Mouse (Mus musculus) heart, postnatal 10 days (tissue): Measurements from ENCODE around the gene Mrgprx2. TPM values are rescaled to one million over a fixed set of nuclear protein-coding genes. Genes with fewer than 3 reads are reported as not detected.
"Not testable (repeated sequence)": the region's sequence is repeated elsewhere in the genome, so short reads cannot be mapped to it uniquely, and the experiment has no call there.

Experiments used
- DNase-seq, 2 experiments: peaks; one replicate each; pipeline ENCODE4 v3.0.0; 2021
- intact Hi-C: fragments of 180-260 bp; cut with DNase I; formaldehyde crosslinking; loops from one replicate; pipeline ENCODE4 v1.15.1; 2025
- total RNA-seq, 2 experiments: library from RNA; stranded (reverse); gene quantifications; 2 replicates each; pipeline ENCODE4 v1.2.3; 2021

Gene Mrgprx2
- total RNA-seq, result not detected

DNA sequence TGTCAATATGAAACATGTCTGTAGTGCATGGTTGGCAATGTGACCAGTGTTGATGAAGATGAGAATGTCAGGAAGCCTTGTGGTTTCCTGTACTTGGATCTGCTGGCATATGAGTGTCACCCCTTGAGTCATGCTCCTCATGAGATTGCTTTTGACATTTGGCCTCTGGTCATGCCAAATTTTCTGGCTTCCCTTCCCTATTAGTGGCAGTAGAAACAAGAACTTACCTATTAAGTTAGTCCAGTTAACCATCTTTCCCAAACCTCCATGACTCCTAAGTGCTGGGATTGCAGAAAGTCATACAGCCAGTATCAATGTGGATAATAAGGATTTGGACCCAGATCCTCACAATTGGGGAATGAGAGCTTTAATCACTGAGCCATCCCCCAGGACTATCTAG is at the start of gene Mrgprx2:
Gene Mrgprx2, minus strand, starts transcription at position 101 of the 400 bp plus-strand sequence.
- DNase-seq, result no peak
- intact Hi-C loops, result no loop called here

DNA sequence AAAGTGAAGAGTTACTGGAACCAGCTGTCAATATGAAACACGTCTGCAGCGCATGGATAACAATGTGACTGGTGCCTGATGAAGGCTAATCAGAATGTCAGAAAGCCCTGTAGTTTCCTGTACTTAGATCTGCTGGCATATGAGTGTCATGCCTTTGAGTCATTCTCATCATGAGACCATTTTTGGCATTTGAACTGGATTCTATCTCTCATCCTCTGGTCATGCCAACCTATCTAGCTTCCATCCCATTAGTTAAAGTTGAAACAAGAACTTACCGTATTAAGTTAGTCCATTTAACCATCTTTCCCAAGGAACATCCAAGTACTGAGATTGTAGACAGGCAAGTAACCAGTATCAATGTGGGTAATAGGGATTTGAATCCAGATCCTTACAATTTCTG is 42.9 kb downstream of the Mrgprx2 start, which contains the start of gene Mrgprb1:
Gene Mrgprb1, minus strand, starts transcription at position 101 of the 400 bp plus-strand sequence.
- no peak for DNase-seq
- intact Hi-C loops, result no loop called here

DNA sequence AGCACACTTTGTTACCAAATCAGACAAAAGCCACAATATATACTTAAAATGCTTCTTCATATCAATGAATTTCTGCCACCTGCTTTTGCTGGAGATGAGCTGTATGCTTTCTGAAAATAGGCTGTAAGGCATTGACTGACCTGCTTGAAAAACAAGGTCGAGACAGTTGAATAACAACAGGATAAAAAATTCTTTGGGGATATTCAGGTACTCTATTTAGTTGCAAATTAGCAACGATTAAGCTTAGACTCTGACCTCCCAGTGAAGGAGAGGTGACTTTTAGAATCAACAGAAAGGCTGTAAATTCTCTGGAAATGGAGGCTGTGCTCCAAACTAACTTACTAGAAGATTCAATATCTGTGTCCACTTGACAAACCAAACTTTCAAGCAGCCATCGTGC is 62.5 kb downstream of the Mrgprx2 start:
- no peak for DNase-seq
- intact Hi-C loops, result no loop called here

DNA sequence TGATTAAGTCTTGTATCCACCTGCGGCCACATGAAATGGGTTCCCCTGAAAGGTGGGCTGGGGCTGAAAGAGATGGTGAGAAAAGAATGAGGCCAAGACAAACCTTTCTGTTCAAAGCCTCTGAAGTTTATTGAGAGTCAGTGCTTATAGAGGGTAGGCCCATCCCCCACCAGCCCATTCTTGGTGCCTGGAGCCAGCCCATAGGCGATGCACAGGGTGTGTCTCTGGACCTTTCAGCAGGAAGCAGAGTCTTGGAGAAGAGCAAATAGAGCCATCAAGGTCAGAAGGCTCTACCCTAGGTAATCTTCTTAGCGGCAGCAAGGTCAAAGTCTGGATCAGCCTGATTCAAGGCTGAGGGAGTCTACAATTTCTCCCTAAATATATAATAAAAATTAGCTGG is 63.2 kb downstream of the Mrgprx2 start:
- intact Hi-C loops, DNase-seq: not testable (repeated sequence)

Other genes starting within 250 kb of the Mrgprx2 start
- not detected for gene Mrgprb8, start 110.8 kb downstream of the Mrgprx2 start, total RNA-seq
- gene Mrgprb1, start 43.0 kb downstream of the Mrgprx2 start, total RNA-seq, result under 1 TPM; 0.34 to 0.45 TPM
- under 1 TPM; 0.12 to 0.25 TPM for gene Mrgprb2, start 58.8 kb upstream of the Mrgprx2 start, total RNA-seq
- gene Mrgprb3, start 144.5 kb upstream of the Mrgprx2 start, total RNA-seq, result not detected